Mouse (Mus musculus) ES-E14 (cell line): ENCODE data around the gene Acsm5.

Experiments
- CHD2 ChIP-seq: IDR thresholded peaks from 2 replicates; pipeline ENCODE4 v1.6.1; 2014; ENCODE audit warnings: mild to moderate bottlenecking, low read depth, low read length, inconsistent platforms
- HCFC1 ChIP-seq: IDR thresholded peaks from 2 replicates; pipeline ENCODE4 v1.6.1; 2012; ENCODE audit warnings: low read length, inconsistent platforms, borderline replicate concordance; ENCODE audit not compliant: insufficient read depth
- MAFK ChIP-seq: IDR thresholded peaks from 2 replicates; pipeline ENCODE4 v1.6.1; 2014; ENCODE audit warnings: mild to moderate bottlenecking, low read depth, low read length, inconsistent platforms; ENCODE audit not compliant: insufficient read depth
- ZC3H11A ChIP-seq: IDR thresholded peaks from 2 replicates; pipeline ENCODE4 v1.6.1; 2012; ENCODE audit warnings: low read depth, mild to moderate bottlenecking, inconsistent platforms, low read length, borderline replicate concordance
- ZNF384 ChIP-seq: IDR thresholded peaks from 2 replicates; pipeline ENCODE4 v1.6.1; 2012; ENCODE audit warnings: low read depth, low read length, inconsistent platforms

GRCm38 (mm10) chr7:119545572-119545971 is 26.3 kb downstream of the Acsm5 start:
- no peak for TF ChIP-seq HCFC1
- 0 out of 2 replicates have a peak, but pooled peaks have one; percentile 31 for TF ChIP-seq ZNF384
- no peak for TF ChIP-seq ZC3H11A
- no peak for TF ChIP-seq MAFK
- TF ChIP-seq CHD2, result no peak
